Mouse (Mus musculus) CD4-positive, CD25-positive, alpha-beta regulatory T cell, adult 2 months (primary cell): ENCODE measurements at regions not wholly inside any gene's neighbourhood (a gene's known extent, or its start where the extent isn't known, plus 50 kb on each side); places are given as distances from the start of the nearest gene placed in this dataset.
"Not testable (repeated sequence)": the region's sequence is repeated elsewhere in the genome, so short reads cannot be mapped to it uniquely, and the experiment has no call there.

Experiments used
- DNase-seq: peaks from one replicate; pipeline ENCODE4 v3.0.0-alpha.2; 2012; ENCODE audit warnings: low read depth, low spot score

DNA sequence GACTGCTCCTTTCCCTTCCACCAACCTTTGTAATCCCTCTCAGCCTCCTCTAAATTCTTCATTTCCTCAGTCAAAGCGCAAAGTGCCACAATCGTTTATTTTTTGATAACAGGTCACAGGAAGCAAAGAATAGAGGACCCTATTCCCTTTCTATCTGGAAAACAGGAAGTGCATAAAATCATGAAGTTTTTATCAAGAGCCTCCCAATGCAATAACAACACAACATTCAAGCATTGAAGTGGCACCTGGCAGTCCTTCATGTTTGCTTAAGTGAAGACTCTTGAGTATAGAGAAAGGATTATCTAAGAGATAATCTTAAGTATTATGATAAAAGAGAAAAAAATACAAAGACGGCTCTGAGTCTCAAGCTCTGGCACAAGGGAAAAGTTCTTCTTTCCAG lies 111.9 kb downstream of the Ibtk start:
- no peak for DNase-seq

DNA sequence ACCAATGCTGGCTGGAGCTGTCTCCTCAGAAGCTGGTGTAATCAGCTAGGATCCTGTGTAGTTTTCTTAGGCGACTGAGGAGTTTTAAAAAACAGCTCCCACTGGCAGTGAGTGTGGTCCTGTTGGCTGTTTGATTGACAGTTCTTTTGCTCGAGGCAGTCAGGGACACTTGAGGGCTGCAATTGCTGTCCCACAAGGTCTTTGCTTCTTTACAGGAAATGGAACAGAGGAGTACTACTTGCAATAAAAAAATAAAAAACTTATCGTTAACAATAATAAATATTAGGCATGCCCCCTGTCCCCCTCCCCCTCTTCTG lies 113.0 kb downstream of the Ibtk start:
- DNase-seq: no peak

DNA sequence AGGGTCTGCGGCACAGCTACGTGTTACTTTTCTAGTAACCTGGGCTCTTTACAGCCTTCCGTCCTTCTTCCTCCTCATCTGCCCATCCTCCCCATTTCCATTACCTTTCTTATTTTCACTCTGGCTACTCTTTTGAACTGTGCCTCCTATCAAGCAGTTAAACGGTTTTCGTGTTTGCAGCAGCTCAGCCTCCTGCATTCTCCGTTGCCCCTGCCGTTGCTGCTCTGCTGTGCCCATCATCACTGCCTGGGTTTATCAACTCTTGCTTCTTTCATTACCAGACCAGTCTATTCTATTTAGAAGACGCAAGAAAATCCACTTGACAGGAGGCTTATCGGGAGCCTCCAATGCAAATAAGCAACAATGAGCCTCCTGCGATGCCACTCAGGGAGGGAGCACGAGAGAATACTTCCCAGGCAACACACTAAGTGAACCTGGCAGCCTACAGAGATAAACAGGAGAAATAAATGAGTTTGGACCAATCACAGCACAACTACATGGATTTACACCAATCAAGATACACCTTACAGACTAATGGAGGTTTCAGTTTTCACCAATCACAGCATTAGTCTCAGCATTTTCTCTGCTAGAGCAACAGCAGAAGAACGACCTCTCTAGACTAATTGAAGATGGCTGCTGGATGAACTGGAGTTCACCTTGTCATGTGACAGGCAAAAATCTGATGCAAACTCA lies 113.5 kb downstream of the Ibtk start:
- DNase-seq: no peak

DNA sequence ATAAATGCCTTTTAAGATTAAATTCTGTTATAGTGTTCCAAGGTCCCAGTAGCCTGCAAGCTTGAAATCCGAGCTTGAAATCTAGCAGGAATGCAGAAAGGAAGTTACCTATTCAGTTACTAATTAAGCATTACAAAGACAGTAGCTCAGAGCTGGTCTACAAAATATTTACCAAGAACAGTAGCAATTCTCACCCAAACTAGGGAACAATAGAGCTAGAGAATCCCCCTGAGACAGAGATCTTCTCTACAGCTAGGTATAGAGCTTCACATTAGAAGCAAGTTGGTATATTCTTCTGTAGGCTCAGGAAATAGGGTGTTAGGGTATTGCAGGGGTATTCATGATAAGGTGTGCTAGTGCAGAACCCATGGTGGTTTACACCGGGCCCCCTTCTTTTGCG lies 114.3 kb downstream of the Ibtk start:
- DNase-seq: not testable (repeated sequence)

DNA sequence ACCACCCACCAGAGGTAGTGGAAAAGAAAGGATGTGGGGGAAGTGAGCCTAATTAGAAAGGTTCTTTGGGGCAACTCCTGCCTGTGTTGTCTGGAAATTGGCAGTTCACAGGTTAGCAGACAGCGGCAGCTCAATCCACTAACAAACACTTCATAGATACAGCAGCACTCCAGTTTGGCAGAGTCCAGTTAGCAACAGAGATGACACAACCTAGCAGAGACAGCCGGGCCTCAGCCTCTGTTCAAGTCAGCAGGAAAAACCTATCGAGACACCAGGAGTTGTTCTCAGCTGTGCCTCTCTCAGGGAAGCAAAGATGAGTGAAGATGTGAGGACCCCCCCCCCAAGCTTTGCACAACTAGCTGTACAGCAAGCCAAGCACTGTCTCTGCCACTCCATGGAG lies 131.2 kb downstream of the Ibtk start:
- no peak for DNase-seq

DNA sequence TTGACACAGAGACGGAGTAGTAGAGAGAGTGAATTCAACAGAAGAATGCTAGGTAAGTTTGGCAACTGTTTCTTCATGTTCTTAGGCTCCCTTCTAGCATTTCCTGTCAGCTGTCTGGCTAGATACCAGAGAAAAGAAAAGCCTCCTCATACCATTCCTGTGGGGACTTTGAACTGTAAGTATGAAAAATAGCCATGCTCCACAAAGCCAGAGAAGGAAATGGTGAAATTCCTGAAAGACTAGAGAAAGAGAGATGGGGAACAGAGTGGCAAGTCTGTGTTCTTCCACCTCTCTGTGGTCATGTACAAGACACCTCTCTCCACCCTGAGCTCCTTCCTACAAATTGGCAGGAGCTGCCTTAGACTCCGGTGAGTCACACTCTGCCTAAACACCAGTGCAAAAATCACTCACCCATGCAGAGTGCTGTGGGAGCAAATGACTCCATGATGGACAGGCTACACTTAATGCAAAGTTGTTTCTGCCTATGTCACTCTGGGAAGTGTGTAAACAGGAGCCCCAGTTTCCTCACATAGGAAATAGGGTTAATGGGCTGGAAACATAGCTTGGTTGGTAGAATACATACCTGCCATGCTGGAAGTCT lies 131.9 kb downstream of the Ibtk start:
- DNase-seq: no peak

DNA sequence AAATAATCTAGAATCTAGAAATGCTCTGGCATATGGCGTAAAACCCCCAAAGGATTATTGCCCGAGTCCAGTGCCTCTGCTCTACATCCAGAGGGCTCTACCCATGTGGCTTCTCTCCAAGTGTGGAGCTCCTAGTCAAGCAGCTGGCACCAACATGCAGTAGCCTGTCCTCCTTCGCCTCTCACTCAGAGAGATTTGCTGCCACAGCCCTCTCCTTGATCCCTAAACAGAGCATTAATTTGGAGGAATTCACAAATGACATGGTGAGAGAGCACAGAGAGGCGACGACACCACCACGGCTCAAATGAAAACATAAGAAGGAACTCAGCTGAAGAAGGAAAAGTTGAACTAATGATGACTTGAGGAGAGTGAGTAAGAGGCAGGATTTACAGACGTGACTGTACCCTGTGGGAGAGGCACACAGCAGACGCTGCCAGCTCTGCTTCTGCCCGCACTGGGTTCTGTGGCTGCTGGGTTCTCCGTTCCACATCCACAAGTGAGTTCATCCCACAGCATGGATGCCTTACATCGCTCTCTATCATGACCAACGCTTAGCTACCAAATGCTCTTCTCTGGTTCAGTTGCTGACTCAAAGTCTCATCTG lies 132.8 kb downstream of the Ibtk start:
- no peak for DNase-seq

DNA sequence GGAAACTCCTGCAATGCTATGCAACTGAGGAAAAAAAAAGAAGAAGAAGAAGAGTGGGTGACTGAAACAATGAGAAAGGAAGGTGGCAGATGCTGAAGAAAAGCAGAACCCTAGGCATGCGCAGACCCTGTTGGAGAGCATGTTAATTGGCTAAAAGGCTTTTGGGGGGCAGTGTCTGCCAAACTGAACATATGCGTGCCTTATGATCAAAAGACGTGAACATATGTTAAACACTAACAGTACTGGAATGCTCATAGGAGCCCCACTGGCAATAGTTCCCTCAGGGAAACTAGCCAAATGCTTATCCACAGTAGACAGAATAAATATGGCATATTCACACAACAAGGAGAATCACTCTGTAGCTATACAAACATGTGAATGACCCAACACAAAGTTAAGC lies 140.0 kb downstream of the Ibtk start:
- no peak for DNase-seq

DNA sequence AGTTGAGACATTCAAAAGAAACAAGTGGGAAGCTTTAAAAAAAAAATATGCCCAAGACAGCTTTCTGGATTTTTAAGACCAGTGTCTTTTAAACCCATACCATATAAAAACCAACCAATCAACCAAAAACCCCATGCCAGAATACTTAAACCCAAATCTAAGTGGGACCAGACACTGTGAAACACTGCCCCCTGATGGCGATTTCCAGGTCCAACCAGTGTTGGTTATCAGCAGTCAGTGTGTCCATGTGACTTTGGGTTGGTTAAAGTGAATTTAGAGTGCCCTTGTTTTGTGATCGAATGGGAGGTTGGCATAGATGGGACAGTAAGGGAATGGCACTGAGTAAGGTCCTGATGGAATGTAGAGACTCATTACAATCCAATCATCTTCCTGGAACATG lies 152.2 kb downstream of the Ibtk start:
- peak; percentile 38 for DNase-seq

DNA sequence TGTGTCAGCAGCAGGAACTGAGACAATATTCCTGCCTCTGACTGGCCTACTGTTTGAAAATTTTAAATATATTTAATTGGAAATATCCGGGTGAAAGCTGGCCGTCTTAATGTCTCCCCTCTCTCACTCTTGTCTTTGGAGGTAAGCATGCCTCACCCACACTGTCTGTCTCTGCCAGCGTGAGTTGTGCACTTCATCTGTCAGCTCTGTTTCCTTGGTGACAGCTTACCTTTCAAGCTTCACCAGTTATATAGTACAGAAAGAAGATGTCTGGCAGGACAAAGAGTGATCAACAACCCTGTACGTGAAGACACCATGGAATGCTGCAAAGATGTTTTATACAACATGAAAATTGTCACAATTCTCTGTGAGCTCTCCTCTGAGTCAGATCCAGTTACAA lies 155.3 kb downstream of the Ibtk start:
- no peak for DNase-seq

DNA sequence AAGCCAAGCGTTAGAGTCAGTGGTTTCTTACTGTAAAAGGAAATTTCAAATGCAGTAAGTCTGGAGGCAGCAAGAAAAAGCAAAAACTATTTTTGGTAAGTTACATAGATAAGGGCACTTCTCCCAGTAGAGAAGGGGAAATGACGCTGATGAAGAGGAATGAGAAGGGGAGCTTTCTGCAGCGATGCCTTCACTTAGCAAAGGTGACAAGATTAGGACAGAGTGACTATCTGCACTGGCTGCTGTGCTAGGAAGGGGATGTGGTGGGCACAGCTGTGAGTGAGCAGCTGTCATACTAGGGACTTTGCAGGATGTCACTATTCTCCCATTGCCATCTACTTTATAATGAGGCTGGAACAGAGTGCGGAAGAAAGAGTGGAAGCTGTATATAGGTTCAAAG lies 156.5 kb downstream of the Ibtk start:
- DNase-seq: no peak

DNA sequence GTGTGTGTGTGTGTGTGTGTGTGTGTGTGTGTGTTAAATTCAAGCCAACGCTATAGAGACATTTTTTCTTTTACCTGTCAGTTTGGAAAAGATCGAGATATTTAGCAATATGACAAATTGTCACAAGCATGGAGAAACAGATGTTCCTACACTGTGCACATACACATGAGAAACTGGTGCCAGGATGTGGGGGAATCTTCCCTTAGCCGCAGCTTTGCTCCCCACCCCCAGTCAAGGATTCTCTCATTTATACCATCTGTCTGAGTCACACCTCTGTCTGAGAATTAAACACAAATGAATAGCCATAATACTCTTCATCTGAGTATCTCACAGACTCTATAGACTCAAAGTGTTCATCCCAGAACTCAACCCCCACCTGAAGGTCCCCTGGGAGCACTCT lies 159.9 kb downstream of the Ibtk start:
- no peak for DNase-seq

DNA sequence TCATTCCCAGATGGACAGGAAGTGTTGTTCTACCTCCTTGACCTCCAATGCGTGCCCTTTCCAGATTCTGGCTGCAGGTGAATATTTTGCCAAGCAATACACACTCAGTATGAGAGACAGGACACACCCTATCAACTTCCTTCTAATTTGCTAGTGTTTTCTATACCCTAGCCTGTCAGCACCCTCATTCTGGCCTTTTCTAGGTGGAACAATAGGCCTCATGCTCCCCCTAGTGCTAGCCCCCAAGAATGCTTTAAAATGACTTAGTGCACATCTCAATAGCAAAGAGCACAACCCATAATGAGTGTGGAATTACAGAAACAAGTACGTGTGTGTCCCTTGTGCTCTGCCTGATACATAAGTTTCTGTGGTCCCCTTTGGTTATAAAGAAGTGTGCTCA lies 161.1 kb downstream of the Ibtk start:
- DNase-seq: peak; percentile 20

DNA sequence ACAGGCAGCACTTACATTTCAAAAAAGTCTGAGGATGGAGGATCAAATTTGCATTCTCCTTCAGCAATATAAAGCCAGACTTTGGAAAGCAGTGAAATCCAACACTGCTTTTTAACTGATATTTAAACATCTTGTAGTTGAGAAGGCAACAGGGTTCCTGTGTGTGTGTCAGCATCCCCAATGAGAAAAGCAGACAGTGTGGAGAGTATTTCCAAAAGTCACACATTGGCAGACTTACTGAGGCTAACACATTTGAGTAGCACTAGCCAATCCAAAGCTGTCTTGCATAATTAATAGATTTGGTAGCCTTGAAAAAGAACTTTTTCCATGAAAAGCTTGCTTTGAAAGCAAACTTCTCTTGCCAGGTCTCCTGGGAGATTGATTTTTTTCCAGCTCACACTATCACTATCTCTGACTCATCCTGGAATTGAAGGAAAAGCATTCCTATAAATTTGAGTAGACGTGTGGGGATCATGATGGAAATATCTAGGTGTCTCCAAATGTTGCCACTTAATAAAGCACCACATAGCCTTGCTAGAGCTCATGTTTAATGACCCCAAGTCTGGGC lies 168.0 kb downstream of the Ibtk start:
- no peak for DNase-seq

DNA sequence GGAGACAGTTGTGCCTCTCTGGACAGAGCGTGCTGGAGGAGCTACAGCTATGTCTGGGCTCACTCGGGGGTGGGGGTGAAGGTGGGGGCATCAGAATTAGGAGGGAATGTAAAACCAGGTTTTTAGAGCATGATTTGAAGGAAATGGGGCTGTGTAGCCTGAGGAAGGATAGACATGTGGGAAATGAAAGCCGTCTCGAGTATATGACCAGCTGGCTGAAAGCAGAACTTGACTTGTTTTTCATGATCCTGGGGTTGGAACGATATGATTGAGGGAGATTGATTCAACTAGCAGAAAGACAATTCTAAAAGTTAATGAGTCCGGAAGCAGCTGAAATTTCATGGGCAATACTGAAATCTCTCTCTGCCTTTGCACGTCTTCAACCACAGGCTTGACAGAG lies 171.3 kb downstream of the Ibtk start:
- DNase-seq: no peak

DNA sequence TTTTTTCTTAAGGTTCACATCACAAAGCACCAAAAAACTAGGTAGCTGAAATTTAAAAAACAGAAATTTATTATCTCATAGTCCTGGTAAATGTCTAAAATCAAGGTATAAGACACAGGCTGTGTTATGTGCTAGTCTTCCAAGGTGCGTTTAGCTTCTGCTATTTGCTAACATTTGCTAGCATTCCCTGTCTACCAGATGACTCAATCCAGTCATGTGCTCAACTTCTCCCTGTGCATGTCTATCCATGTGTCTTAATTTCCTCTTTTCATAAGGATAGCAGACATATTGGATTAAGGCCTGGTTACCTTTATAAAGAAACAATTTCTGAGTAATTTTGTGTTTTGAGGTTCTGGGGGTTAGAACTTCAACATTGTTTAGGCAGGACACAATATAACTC lies 171.8 kb downstream of the Ibtk start:
- DNase-seq: no peak

DNA sequence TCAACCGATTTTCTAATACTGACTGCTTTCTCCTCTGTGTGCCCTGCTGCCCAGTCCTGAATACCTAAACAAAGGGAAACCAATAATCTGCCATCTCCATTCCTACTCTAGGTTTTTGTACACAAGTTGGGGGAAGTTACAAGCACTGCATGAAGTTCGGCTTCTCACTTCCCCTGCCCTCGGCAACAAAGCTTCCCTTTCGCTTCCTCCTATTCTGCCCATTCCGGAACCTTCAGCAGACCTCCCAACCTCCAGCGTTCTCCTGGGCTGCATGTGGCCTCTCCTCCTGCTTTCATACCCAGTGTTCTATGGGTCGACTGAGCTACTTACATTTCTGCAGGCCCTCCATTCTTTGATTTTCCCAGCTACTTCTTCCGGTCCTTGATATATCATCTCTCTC lies 180.3 kb downstream of the Ibtk start:
- DNase-seq: no peak

DNA sequence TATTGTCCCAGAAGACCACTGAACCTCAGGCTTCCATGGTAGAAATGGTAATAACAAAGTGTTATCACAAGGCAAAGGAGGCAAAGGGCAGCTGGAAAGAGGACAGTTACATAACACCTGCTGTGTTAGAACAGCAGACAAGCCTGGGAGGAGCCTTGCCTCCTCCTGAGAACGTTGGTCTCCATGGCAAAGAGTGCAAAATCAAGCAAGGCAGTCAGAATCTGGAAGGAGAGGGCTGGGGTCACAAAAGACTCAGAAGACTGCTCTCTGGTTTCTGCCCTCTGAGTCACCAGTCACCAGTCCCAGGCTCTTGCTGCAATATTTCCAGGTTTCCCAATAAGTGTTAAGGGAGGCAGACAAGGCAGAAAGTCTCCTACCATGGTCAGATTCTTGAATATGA lies 197.3 kb downstream of the Ibtk start:
- DNase-seq: no peak

DNA sequence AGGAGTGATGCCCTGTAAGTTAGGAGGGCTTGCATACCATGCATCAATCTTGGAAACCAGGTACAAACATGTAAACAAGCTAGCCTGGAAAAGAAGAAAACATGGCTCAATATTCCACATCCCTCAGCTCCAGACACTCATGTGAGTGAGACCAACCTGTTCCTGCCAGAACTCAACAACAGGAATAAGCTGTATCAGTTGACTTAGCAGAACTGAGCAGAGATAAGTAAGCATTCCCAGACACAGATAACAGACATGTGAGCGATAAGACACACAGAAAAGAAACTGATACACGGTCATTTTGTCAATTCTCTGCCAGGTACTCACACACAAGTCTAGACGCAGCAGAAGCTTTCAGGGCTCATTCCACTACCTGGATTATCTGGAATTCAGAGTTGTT lies 198.7 kb downstream of the Ibtk start:
- DNase-seq: no peak

DNA sequence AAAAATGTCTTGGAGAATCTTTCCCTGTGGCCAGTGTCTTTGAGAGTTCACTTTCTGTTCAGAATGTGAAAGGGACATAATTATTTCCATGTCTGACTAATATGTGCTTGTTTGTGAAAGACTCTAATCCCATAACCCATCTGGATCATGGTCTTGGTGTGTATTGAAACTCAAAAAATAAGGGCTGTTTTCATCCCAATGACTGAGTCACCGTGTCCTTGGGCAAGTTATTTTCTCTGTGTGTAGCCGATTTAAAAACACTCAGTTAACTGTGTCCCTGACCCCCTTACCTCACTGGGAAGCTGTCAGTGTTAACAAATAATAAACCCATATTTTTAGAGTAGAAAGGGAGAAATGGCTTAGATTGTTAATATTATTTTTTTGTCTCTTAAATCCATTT lies 202.9 kb downstream of the Ibtk start:
- no peak for DNase-seq

DNA sequence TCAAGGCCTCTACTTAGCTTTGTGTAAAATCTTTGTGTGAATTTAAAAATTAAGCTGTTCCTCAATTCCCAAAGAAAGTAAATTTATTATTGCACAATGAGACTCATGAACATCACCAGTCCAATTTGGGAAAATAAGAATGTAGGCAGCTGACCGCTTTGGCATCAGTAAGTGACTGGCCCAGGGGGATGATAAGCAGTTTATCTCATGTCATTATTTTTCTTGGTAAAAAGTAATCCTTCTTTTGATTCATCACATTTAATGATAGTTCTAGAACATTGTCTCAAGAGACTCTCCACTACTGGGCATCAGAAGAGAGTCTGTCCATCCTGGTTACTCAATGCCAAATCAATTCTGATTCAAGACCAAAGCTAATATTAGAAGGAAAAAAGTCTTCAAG lies 203.6 kb downstream of the Ibtk start:
- no peak for DNase-seq

DNA sequence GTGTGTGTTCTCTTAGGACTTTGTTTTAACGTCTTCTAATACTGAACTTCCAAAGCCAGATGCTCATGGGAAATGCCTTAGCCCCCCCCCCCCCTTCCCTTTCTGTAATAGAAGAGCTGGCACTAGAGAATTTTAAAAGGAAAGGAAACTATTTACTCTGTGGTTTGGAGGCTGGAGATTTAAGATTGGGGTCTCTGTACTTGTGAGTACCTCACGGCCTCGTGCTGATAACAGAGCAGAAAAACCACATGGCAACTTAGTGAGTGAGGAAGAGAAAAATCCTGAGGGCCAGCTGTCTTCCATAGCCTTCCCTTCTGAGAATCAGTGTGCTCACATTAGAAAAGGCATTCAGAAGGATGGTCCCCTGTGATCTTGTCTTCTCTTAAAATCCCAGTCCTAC lies 210.6 kb downstream of the Ibtk start:
- DNase-seq: no peak

DNA sequence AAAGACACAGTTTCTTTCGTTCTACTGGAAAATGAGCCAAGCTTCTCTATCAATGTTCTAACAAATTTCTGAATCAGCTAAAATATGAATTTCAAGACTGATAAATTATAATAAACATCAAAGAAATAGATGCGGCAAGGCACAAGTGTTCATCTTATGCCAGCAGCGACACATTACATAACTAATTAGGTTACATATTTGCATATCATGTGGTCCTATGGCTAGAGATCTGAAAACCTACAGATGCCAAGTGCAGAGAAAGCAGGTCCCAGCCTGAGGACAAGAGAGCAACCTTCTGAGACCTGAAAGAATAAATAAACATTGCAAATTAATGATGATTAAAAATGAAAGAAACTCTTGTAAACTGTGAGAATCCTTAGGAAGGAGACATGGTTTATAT lies 201.3 kb upstream of the Tent5a start:
- no peak for DNase-seq
